Mouse (Mus musculus) liver, embryonic 14 days (tissue): Measurements from ENCODE around the gene Tgm1. TPM values are rescaled to one million over a fixed set of nuclear protein-coding genes. Genes with fewer than 3 reads are reported as not detected.

ENCODE experiments used
- polyA plus RNA-seq: library from polyadenylated mRNA; depleted of rRNA; stranded (reverse); fragments of >200 nt; gene quantifications from 2 replicates; pipeline ENCODE4 v1.2.3, GENCODE M21; 2012; rRNA removed

Tgm1 gene
- polyA plus RNA-seq: 2.4 and 2.5 TPM in 2 replicates

GRCm38 (mm10) chr14:55713729-55714122 lies at the start of gene Tgm1:
Gene Tgm1, minus strand, starts transcription at chr14:55713926.

GRCm38 (mm10) chr14:55761163-55761562 lies 47.4 kb upstream of the Tgm1 start, which contains the start of gene Ltb4r2:
Gene Ltb4r2, plus strand, starts transcription at chr14:55761428.

GRCm38 (mm10) chr14:55758363-55758784 lies 44.6 kb upstream of the Tgm1 start, which contains the start of gene Cideb:
Gene Cideb, minus strand, starts transcription at chr14:55758458.

GRCm38 (mm10) chr14:55745180-55745860 lies 31.6 kb upstream of the Tgm1 start, which contains the start of the genes Dhrs1 and Nop9:
Gene Dhrs1, minus strand, starts transcription at chr14:55745690.
Gene Nop9, plus strand, starts transcription at chr14:55745693.

GRCm38 (mm10) chr14:55721700-55722437 lies 8.1 kb upstream of the Tgm1 start, which contains the start of gene Rabggta:
Gene Rabggta, minus strand, starts transcription at chr14:55722263.

GRCm38 (mm10) chr14:55681160-55682117 lies 32.3 kb downstream of the Tgm1 start, which contains the start of gene Tinf2:
Gene Tinf2, minus strand, starts transcription at chr14:55681820.

GRCm38 (mm10) chr14:55671833-55672740 lies 41.6 kb downstream of the Tgm1 start, which contains the start of the genes Gmpr2 and Nedd8:
Gene Gmpr2, plus strand, starts transcription at chr14:55671941.
Gene Nedd8, minus strand, starts transcription at chr14:55672124.

GRCm38 (mm10) chr14:55659960-55660573 lies 53.7 kb downstream of the Tgm1 start, which contains the start of gene Mdp1:
Gene Mdp1, minus strand, starts transcription at chr14:55660508.

Other genes with a start within 250 kb of the Tgm1 start
- gene Dhrs4, start 235.2 kb downstream of the Tgm1 start, polyA plus RNA-seq: 45.3 and 46.0 TPM in 2 replicates
- 2.0 and 2.3 TPM in 2 replicates for gene Carmil3, start 223.3 kb downstream of the Tgm1 start, polyA plus RNA-seq
- 0.06 and 0.08 TPM in 2 replicates for gene Cpne6, start 203.5 kb downstream of the Tgm1 start, polyA plus RNA-seq
- 0.01 TPM in 1 of 2 replicates, not detected in the other for gene Nrl, start 188.9 kb downstream of the Tgm1 start, polyA plus RNA-seq
- gene Pck2, start 173.7 kb downstream of the Tgm1 start, polyA plus RNA-seq: 21.6 and 22.1 TPM in 2 replicates
- gene Dcaf11, start 153.9 kb downstream of the Tgm1 start, polyA plus RNA-seq: 29.4 and 35.9 TPM in 2 replicates
- 0.76 and 0.83 TPM in 2 replicates for gene A730061H03Rik, start 153.5 kb downstream of the Tgm1 start, polyA plus RNA-seq
- gene Fitm1, start 138.3 kb downstream of the Tgm1 start, polyA plus RNA-seq: 0.20 and 0.69 TPM in 2 replicates
- gene Psme1, start 135.8 kb downstream of the Tgm1 start, polyA plus RNA-seq: 49.6 and 57.9 TPM in 2 replicates
- gene Emc9, start 128.6 kb downstream of the Tgm1 start, polyA plus RNA-seq: 17.8 and 19.8 TPM in 2 replicates
- 63.6 and 64.0 TPM in 2 replicates for gene Psme2, start 122.8 kb downstream of the Tgm1 start, polyA plus RNA-seq
- gene Rnf31, start 122.2 kb downstream of the Tgm1 start, polyA plus RNA-seq: 5.9 and 7.5 TPM in 2 replicates
- 17.6 and 23.7 TPM in 2 replicates for gene Irf9, start 110.4 kb downstream of the Tgm1 start, polyA plus RNA-seq
- 1.7 and 2.1 TPM in 2 replicates for gene Rec8, start 95.9 kb downstream of the Tgm1 start, polyA plus RNA-seq
- gene Ipo4, start 78.0 kb downstream of the Tgm1 start, polyA plus RNA-seq: 24.1 TPM in 2 replicates
- 1.5 and 1.6 TPM in 2 replicates for gene Gm49378, start 76.0 kb downstream of the Tgm1 start, polyA plus RNA-seq
- gene Tm9sf1, start 70.1 kb downstream of the Tgm1 start, polyA plus RNA-seq: 25.0 and 29.3 TPM in 2 replicates
- gene Tssk4, start 63.7 kb downstream of the Tgm1 start, polyA plus RNA-seq: 0.35 and 0.44 TPM in 2 replicates
- gene Mdp1, start 53.4 kb downstream of the Tgm1 start, polyA plus RNA-seq: 14.2 and 15.2 TPM in 2 replicates
- 13.3 and 16.5 TPM in 2 replicates for gene Gmpr2, start 42.0 kb downstream of the Tgm1 start, polyA plus RNA-seq
- 177 and 195 TPM in 2 replicates for gene Nedd8, start 41.8 kb downstream of the Tgm1 start, polyA plus RNA-seq
- gene Tinf2, start 32.1 kb downstream of the Tgm1 start, polyA plus RNA-seq: 15.3 and 17.8 TPM in 2 replicates
- 10.6 and 12.3 TPM in 2 replicates for gene Rabggta, start 8.3 kb upstream of the Tgm1 start, polyA plus RNA-seq
- gene Dhrs1, start 31.8 kb upstream of the Tgm1 start, polyA plus RNA-seq: 27.6 and 31.2 TPM in 2 replicates
- 12.2 and 15.0 TPM in 2 replicates for gene Nop9, start 31.8 kb upstream of the Tgm1 start, polyA plus RNA-seq
- 36.1 and 38.6 TPM in 2 replicates for gene Cideb, start 44.5 kb upstream of the Tgm1 start, polyA plus RNA-seq
- gene Ltb4r2, start 47.5 kb upstream of the Tgm1 start, polyA plus RNA-seq: 0.57 and 0.65 TPM in 2 replicates
- 2.2 and 3.1 TPM in 2 replicates for gene Ltb4r1, start 52.0 kb upstream of the Tgm1 start, polyA plus RNA-seq
- 0.86 and 0.99 TPM in 2 replicates for gene Adcy4, start 70.2 kb upstream of the Tgm1 start, polyA plus RNA-seq
- 12.6 and 15.4 TPM in 2 replicates for gene Ripk3, start 74.9 kb upstream of the Tgm1 start, polyA plus RNA-seq
- 0.71 and 1.5 TPM in 2 replicates for gene Nfatc4, start 109.2 kb upstream of the Tgm1 start, polyA plus RNA-seq
- 1.6 and 1.7 TPM in 2 replicates for gene Nynrin, start 140.1 kb upstream of the Tgm1 start, polyA plus RNA-seq
- gene Cbln3, start 170.5 kb upstream of the Tgm1 start, polyA plus RNA-seq: 0.10 and 0.16 TPM in 2 replicates
- 7.3 and 8.4 TPM in 2 replicates for gene Khnyn, start 171.0 kb upstream of the Tgm1 start, polyA plus RNA-seq
- 5.3 and 6.1 TPM in 2 replicates for gene Sdr39u1, start 186.4 kb upstream of the Tgm1 start, polyA plus RNA-seq
- 0.07 and 0.12 TPM in 2 replicates for gene Cma1, start 230.7 kb upstream of the Tgm1 start, polyA plus RNA-seq
- gene Cma2, start 237.1 kb upstream of the Tgm1 start, polyA plus RNA-seq: not detected in 2 replicates